Mouse (Mus musculus) layer of hippocampus, adult 9-11 months (tissue): ENCODE data around the gene Vmn1r76.

ENCODE experiments used
- DNase-seq: peaks from one replicate; pipeline ENCODE4 v3.0.0; 2022

Gene Vmn1r76

DNA sequence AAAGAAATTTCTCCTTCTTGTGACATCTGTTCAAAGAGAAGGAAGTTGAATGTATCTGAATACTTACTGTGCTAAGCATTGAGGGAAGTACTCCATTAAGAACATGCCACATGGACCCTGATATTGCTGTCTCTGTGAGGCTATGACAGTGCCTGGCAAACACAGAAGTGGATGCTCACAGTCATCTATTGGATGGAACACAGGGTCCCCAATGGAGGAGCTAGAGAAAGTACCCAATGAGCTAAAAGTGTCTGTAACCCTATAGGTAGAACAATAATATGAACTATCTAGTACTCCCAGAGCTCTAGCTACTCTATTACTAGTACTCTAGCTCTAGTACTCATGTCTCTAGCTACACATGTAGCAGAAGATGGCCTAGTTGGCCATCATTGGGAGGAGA, at the start of gene Vmn1r76:
TSS of gene Vmn1r76 (minus strand) at position 101 of the 400 bp plus-strand sequence.
- no peak for DNase-seq

DNA sequence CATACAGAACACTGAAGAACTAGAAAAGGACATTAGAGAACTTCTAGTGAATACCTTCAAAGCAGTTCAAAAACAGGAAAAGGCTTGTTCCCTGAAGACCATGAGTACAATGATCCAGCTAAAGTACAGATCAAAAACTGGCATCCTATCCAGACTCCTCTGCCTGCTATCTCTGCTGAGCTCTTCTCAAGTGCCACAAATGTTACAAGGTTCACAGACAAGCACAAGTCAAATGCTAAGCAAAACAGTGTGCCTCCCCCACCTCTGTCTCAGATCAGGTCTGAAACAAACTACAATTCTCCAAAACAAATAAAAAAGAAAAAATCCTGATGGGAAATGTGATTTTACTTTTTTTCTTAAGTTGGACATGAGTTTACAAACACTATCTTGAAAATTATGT, 34.6 kb upstream of the Vmn1r76 start:
- DNase-seq = no peak

DNA sequence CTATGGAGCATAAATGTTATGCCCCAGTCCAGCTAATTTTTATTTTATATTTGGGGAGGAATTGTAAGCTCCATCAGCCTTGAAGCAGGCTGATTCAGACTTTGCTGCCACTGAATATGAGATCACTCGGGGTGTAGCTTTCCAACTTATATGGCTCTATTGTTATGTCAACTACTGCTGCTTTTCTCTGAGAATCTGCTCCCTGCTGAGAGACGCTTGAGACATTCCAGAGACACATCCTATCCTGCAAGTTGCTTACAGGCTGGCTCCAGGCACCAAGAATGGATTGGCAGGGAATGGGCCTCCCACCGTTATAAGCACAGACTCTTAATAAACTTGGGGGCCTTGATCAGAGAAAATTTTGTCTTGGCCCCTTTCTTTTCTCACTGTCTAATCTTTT, 10.0 kb upstream of the Vmn1r76 start:
- DNase-seq = no peak

DNA sequence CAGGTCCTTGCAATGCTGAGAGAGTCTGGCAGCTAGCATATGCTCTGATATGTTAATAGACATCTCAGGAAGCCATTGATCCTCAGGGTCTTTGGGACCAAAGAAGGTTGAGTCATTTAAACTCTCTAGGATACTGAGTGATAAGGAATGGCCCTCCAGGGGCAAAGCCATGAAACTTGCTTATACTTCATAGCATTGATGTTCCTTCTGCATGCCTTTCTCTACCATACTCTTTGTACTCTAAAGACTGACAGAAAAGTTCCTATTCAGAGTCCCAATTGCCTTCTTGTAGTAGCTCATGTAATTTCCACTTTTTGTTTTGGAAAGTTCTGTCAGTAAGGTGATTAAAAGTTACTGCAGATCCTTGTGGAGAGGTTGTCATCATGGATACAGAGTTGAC, 63.7 kb downstream of the Vmn1r76 start, which contains the start of gene Vmn1r75:
TSS of gene Vmn1r75 (plus strand) at position 301 of the 400 bp plus-strand sequence.
- DNase-seq = no peak
